Mouse (Mus musculus): Measurements from ENCODE around the gene Lrrc75b. TPM values are rescaled to one million over a fixed set of nuclear protein-coding genes. Genes with fewer than 3 reads are reported as not detected.
A peak's percentile ranks its signal among the peaks of the same experiment; 100 is the strongest.
"Not testable (repeated sequence)": the region's sequence is repeated elsewhere in the genome, so short reads cannot be mapped to it uniquely, and the experiment has no call there.

Gene Lrrc75b
- polyA plus RNA-seq, 1 experiment from 2014 or later, result 3.0 TPM

DNA sequence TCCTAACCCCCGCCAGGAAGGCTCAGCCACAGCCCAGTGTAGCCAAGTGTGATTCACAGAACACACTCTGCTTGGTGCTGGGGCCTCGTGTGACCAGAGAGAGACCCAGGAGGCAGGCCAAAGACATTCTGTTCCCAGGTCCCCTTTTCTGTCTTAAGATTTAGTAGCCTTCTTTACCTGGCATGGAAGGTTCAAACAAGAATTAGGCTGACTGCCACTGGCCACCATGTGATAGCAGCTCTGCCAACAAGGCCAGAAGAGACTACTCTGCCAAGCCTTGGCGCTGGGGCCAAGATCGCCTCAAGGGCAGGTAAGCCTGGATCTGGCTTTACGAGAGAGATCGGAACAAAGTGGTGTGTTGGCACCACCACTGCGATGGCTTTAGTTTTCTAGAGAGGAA, 49.7 kb downstream of the Lrrc75b start:
- no peak for DNase-seq (ENCODE audit: low spot score)
- H3K36me3 ChIP-seq (ENCODE audit: control insufficient read depth, insufficient read depth, low read length), result peaks cover 59% of the 10 kb centered on the region

DNA sequence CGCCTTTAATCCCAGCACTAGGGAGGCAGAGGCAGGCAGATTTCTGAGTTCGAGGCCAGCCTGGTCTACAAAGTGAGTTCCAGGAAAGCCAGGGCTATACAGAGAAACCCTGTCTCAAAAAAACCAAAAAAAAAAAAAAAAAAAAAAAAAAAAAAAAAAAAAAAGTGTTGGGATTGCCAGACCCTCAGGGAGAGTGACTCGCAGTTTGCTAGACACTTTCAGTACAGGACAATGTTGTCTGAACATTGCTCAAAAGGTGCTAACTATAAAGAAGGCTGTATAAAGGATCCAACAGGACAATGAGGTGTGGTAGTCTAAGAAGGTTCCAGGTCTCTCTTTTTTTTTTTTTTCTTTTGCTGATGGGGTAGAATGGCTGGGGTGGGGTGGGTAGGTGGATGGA, 54.2 kb downstream of the Lrrc75b start:
- WGBS, result 86% methylated on average over 3 of the region's 3 CpGs
- ATAC-seq (replicated peaks; ENCODE audit: low FRiP score, low TSS enrichment, low read depth), result not testable (repeated sequence)

More for the DNA sequence above, 49.7 kb downstream of the Lrrc75b start:
- no peak overlapping the region for H3K4me2 ChIP-seq (ENCODE audit: low read length)
- no peak overlapping the region for H3K27ac ChIP-seq (ENCODE audit: low read depth)
- no peak overlapping the region for H3K9ac ChIP-seq (ENCODE audit: low read length)
- no peak overlapping the region for H3K4me3 ChIP-seq (ENCODE audit: low read depth, low read length)
- H3K4me1 ChIP-seq (replicated peaks; ENCODE audit: control insufficient read depth, insufficient read depth, low read length), result 0 out of 2 replicates have a peak, but pooled peaks cover 3% of the 10 kb centered on the region
- 93% methylated on average over 7 of the region's 7 CpGs for WGBS
- no peak for ATAC-seq (replicated peaks; ENCODE audit: low FRiP score, low TSS enrichment, low read depth)
- no peaks in the 10 kb centered on the region for H3K9me3 ChIP-seq (ENCODE audit: control insufficient read depth, low read length)
- H3K27me3 ChIP-seq (replicated peaks; ENCODE audit: control insufficient read depth, insufficient read depth, low read length), result no peaks in the 10 kb centered on the region

DNA sequence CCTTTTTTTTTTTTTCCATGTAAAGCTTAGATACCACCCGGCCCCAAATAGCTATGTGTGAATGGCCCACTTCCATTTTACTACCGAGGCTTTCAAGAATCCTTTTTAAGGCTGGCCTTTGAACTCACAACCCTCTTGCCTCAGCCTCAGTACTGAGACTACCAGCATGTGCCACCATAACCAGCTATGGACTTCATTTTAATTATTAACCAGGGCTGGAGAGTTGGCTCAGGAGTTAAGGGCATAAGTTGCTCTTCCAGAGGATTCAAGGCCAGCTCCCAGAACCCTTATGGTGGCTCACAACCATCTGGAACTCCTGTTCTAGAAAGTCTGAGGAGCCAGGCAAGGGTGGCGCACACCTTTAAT, 55.0 kb downstream of the Lrrc75b start:
- no peak overlapping the region for H3K4me2 ChIP-seq (ENCODE audit: low read length)
- 68% methylated on average over 3 of the region's 3 CpGs for WGBS
- no peaks in the 10 kb centered on the region for H3K27me3 ChIP-seq (replicated peaks; ENCODE audit: control insufficient read depth, insufficient read depth, low read length)
- DNase-seq (ENCODE audit: low spot score) (no peak), ATAC-seq (replicated peaks; ENCODE audit: low FRiP score, low TSS enrichment, low read depth) (no peak)
- H3K27ac ChIP-seq (ENCODE audit: low read depth), result no peak overlapping the region
- no peaks in the 10 kb centered on the region; the same call in 1 of the 2 replicates for H3K4me1 ChIP-seq (replicated peaks; ENCODE audit: control insufficient read depth, insufficient read depth, low read length)
- 0 out of 2 replicates have a peak, but pooled peaks cover 4% of the 10 kb centered on the region for H3K9me3 ChIP-seq (ENCODE audit: control insufficient read depth, low read length)
- no peak overlapping the region for H3K4me3 ChIP-seq (ENCODE audit: low read depth, low read length)
- H3K36me3 ChIP-seq (ENCODE audit: control insufficient read depth, insufficient read depth, low read length), result peaks cover 40% of the 10 kb centered on the region
- no peak overlapping the region for H3K9ac ChIP-seq (ENCODE audit: low read length)

More for the DNA sequence above, 54.2 kb downstream of the Lrrc75b start:
- DNase-seq (ENCODE audit: low spot score); H3K9me3 ChIP-seq (ENCODE audit: control insufficient read depth, low read length); H3K4me2 ChIP-seq (ENCODE audit: low read length); H3K27me3 ChIP-seq (replicated peaks; ENCODE audit: control insufficient read depth, insufficient read depth, low read length); H3K9ac ChIP-seq (ENCODE audit: low read length); H3K27ac ChIP-seq (ENCODE audit: low read depth); H3K4me3 ChIP-seq (ENCODE audit: low read depth, low read length); H3K4me1 ChIP-seq (replicated peaks; ENCODE audit: control insufficient read depth, insufficient read depth, low read length): not testable (repeated sequence)
- H3K36me3 ChIP-seq (ENCODE audit: control insufficient read depth, insufficient read depth, low read length), result peaks cover 48% of the 10 kb centered on the region

GRCm38 (mm10) chr10:75504234-75505129, 55.6 kb downstream of the Lrrc75b start:
- no peak for DNase-seq (ENCODE audit: low spot score)
- Histone ChIP-seq H3K36me3 (ENCODE audit: control insufficient read depth, insufficient read depth, low read length) (peaks cover 34% of the 10 kb centered on the region), H3K9ac (ENCODE audit: low read length) (no peak overlapping the region), H3K4me2 (ENCODE audit: low read length) (no peak overlapping the region), H3K27ac (ENCODE audit: low read depth) (no peak overlapping the region), H3K27me3 (replicated peaks; ENCODE audit: control insufficient read depth, insufficient read depth, low read length) (no peaks in the 10 kb centered on the region), H3K9me3 (ENCODE audit: control insufficient read depth, low read length) (0 out of 2 replicates have a peak, but pooled peaks cover 4% of the 10 kb centered on the region), H3K4me3 (ENCODE audit: low read depth, low read length) (no peak overlapping the region), H3K4me1 (replicated peaks; ENCODE audit: control insufficient read depth, insufficient read depth, low read length) (no peaks in the 10 kb centered on the region; the same call in 1 of the 2 replicates)
- WGBS, result 78% methylated on average over 8 of the region's 8 CpGs
- ATAC-seq (replicated peaks; ENCODE audit: low FRiP score, low TSS enrichment, low read depth), result no peak

DNA sequence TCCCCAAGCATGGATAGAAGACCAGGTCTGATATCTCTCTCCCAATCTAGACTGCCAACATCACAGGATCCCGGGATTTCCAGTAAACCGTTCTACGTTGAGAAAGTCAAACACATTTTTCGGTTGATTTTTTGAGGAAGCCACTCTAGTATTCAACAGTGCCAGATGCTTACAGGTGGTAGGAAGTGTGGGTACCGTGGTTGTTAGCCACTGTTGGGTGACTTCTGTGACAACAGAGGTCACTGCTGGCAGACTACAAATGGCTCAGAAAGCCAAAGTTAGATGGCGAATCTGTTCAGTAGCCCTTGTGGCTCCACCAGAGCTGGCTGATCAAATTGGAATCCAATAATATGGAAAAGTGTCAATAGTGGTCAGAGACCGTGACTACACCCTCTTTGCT, 56.4 kb downstream of the Lrrc75b start:
- DNase-seq (ENCODE audit: low spot score) (no peak), ATAC-seq (replicated peaks; ENCODE audit: low FRiP score, low TSS enrichment, low read depth) (no peak)
- H3K9ac ChIP-seq (ENCODE audit: low read length), result no peak overlapping the region
- H3K27me3 ChIP-seq (replicated peaks; ENCODE audit: control insufficient read depth, insufficient read depth, low read length), result no peaks in the 10 kb centered on the region
- H3K4me1 ChIP-seq (replicated peaks; ENCODE audit: control insufficient read depth, insufficient read depth, low read length), result no peaks in the 10 kb centered on the region; the same call in 1 of the 2 replicates
- peaks cover 26% of the 10 kb centered on the region for H3K36me3 ChIP-seq (ENCODE audit: control insufficient read depth, insufficient read depth, low read length)
- H3K4me2 ChIP-seq (ENCODE audit: low read length), result no peak overlapping the region
- no peak overlapping the region for H3K4me3 ChIP-seq (ENCODE audit: low read depth, low read length)
- 93% methylated on average over 7 of the region's 7 CpGs for WGBS
- 0 out of 2 replicates have a peak, but pooled peaks cover 4% of the 10 kb centered on the region for H3K9me3 ChIP-seq (ENCODE audit: control insufficient read depth, low read length)
- no peak overlapping the region for H3K27ac ChIP-seq (ENCODE audit: low read depth)

DNA sequence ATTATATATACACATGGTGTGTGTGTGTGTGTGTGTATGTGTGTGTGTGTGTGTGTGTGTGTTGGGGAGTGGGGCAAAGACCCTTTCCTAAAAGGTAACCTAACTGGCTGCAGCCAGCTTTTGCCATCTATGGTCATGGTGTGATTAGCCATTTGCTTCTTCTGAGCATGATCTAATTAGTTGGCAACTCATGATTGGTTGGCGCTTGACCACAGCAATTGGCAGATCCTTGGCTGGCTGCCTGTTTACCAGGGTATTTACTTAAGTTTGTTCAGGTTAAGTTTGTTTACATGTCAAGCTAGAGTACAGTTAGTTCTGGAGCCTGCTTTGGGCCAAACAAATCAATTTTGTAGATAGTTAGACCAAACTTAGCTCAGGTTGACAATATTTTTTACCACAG, 58.5 kb downstream of the Lrrc75b start:
- no peak for ATAC-seq (replicated peaks; ENCODE audit: low FRiP score, low TSS enrichment, low read depth)

GRCm38 (mm10) chr10:75500345-75500744, 59.8 kb downstream of the Lrrc75b start:
- Histone ChIP-seq H3K4me2 (ENCODE audit: low read length) (no peak overlapping the region), H3K27me3 (replicated peaks; ENCODE audit: control insufficient read depth, insufficient read depth, low read length) (no peaks in the 10 kb centered on the region), H3K4me1 (replicated peaks; ENCODE audit: control insufficient read depth, insufficient read depth, low read length) (no peaks in the 10 kb centered on the region; the same call in 1 of the 2 replicates), H3K4me3 (ENCODE audit: low read depth, low read length) (no peak overlapping the region), H3K27ac (ENCODE audit: low read depth) (no peak overlapping the region), H3K36me3 (ENCODE audit: control insufficient read depth, insufficient read depth, low read length) (no peaks in the 10 kb centered on the region; the same call in 1 of the 2 replicates), H3K9me3 (ENCODE audit: control insufficient read depth, low read length) (0 out of 2 replicates have a peak, but pooled peaks cover 4% of the 10 kb centered on the region), H3K9ac (ENCODE audit: low read length) (no peak overlapping the region)
- DNase-seq (ENCODE audit: low spot score) (no peak), ATAC-seq (replicated peaks; ENCODE audit: low FRiP score, low TSS enrichment, low read depth) (peak; percentile 51; the same call in 1 of the 2 replicates)
- WGBS, result 30% methylated on average over 7 of the region's 7 CpGs

More for the DNA sequence above, 58.5 kb downstream of the Lrrc75b start:
- Histone ChIP-seq H3K36me3 (ENCODE audit: control insufficient read depth, insufficient read depth, low read length) (peaks cover 5% of the 10 kb centered on the region; the same call in 1 of the 2 replicates), H3K4me2 (ENCODE audit: low read length) (no peak overlapping the region), H3K9ac (ENCODE audit: low read length) (no peak overlapping the region), H3K27ac (ENCODE audit: low read depth) (no peak overlapping the region), H3K4me3 (ENCODE audit: low read depth, low read length) (no peak overlapping the region), H3K27me3 (replicated peaks; ENCODE audit: control insufficient read depth, insufficient read depth, low read length) (no peaks in the 10 kb centered on the region), H3K4me1 (replicated peaks; ENCODE audit: control insufficient read depth, insufficient read depth, low read length) (no peaks in the 10 kb centered on the region; the same call in 1 of the 2 replicates), H3K9me3 (ENCODE audit: control insufficient read depth, low read length) (0 out of 2 replicates have a peak, but pooled peaks cover 4% of the 10 kb centered on the region)
- no peak for DNase-seq (ENCODE audit: low spot score)
- WGBS, result 86% methylated on average over 1 of the region's 1 CpGs
